Mouse (Mus musculus): Measurements from ENCODE around the gene Slc30a7. TPM values are rescaled to one million over a fixed set of nuclear protein-coding genes. Genes with fewer than 3 reads are reported as not detected.
"Not testable (repeated sequence)": the region's sequence is repeated elsewhere in the genome, so short reads cannot be mapped to it uniquely, and the experiment has no call there.

Gene Slc30a7
- polyA plus RNA-seq, 1 experiment from 2014 or later: 13.8 TPM

GRCm38 (mm10) chr3:115941464-115941863, 65.7 kb downstream of the Slc30a7 start:
- H3K36me3 ChIP-seq: peaks cover 35% of the 10 kb centered on the region
- H3K9ac ChIP-seq: no peak overlapping the region
- no peak for ATAC-seq (replicated peaks; ENCODE audit: insufficient number of reproducible peaks, insufficient read depth, low FRiP score, low read depth)
- 89% methylated on average over 8 of the region's 8 CpGs for WGBS
- H3K9me3 ChIP-seq (replicated peaks): no peaks in the 10 kb centered on the region
- H3K4me1 ChIP-seq (replicated peaks): no peaks in the 10 kb centered on the region
- H3K4me3 ChIP-seq: no peak overlapping the region
- no peak overlapping the region for H3K27ac ChIP-seq
- no peaks in the 10 kb centered on the region for H3K27me3 ChIP-seq
- no peak overlapping the region for H3K4me2 ChIP-seq

GRCm38 (mm10) chr3:115940510-115940909, 66.7 kb downstream of the Slc30a7 start:
- no peak overlapping the region for H3K27ac ChIP-seq
- ATAC-seq (replicated peaks; ENCODE audit: insufficient number of reproducible peaks, insufficient read depth, low FRiP score, low read depth): no peak
- 73% methylated on average over 4 of the region's 4 CpGs for WGBS
- H3K4me3 ChIP-seq: no peak overlapping the region
- H3K4me1 ChIP-seq (replicated peaks): no peaks in the 10 kb centered on the region
- H3K36me3 ChIP-seq: peaks cover 28% of the 10 kb centered on the region
- no peaks in the 10 kb centered on the region for H3K27me3 ChIP-seq
- H3K4me2 ChIP-seq: no peak overlapping the region
- no peaks in the 10 kb centered on the region for H3K9me3 ChIP-seq (replicated peaks)
- no peak overlapping the region for H3K9ac ChIP-seq

GRCm38 (mm10) chr3:115937807-115938206, 69.4 kb downstream of the Slc30a7 start:
- Histone ChIP-seq H3K4me1 (replicated peaks) (no peaks in the 10 kb centered on the region), H3K9ac (no peak overlapping the region), H3K27me3 (no peaks in the 10 kb centered on the region), H3K9me3 (replicated peaks) (no peaks in the 10 kb centered on the region), H3K4me3 (no peak overlapping the region), H3K36me3 (peaks cover 6% of the 10 kb centered on the region), H3K27ac (no peak overlapping the region), H3K4me2 (no peak overlapping the region)
- ATAC-seq (replicated peaks; ENCODE audit: insufficient number of reproducible peaks, insufficient read depth, low FRiP score, low read depth): no peak
- WGBS: 86% methylated on average over 10 of the region's 10 CpGs

GRCm38 (mm10) chr3:115936734-115937599, 70.2 kb downstream of the Slc30a7 start:
- Histone ChIP-seq H3K4me1 (replicated peaks) (no peaks in the 10 kb centered on the region), H3K9ac (no peak overlapping the region), H3K36me3 (no peaks in the 10 kb centered on the region), H3K4me2 (no peak overlapping the region), H3K9me3 (replicated peaks) (no peaks in the 10 kb centered on the region), H3K4me3 (no peak overlapping the region), H3K27ac (no peak overlapping the region), H3K27me3 (no peaks in the 10 kb centered on the region)
- 58% methylated on average over 4 of the region's 4 CpGs for WGBS
- ATAC-seq (replicated peaks; ENCODE audit: insufficient number of reproducible peaks, insufficient read depth, low FRiP score, low read depth): no peak

- no peak for ATAC-seq (replicated peaks; ENCODE audit: insufficient number of reproducible peaks, insufficient read depth, low FRiP score, low read depth)
- H3K27me3 ChIP-seq: no peaks in the 10 kb centered on the region
- no peak overlapping the region for H3K4me2 ChIP-seq
- WGBS: 87% methylated on average over 18 of the region's 18 CpGs
- H3K4me3 ChIP-seq: no peak overlapping the region
- no peaks in the 10 kb centered on the region for H3K4me1 ChIP-seq (replicated peaks)
- no peak overlapping the region for H3K9ac ChIP-seq
- H3K9me3 ChIP-seq (replicated peaks): no peaks in the 10 kb centered on the region
- H3K36me3 ChIP-seq: peaks cover 5% of the 10 kb centered on the region
- H3K27ac ChIP-seq: no peak overlapping the region
Measured at GRCm38 (mm10) chr3:115933293-115934186, 73.7 kb downstream of the Slc30a7 start.

- no peaks in the 10 kb centered on the region for H3K4me1 ChIP-seq (replicated peaks)
- 89% methylated on average over 6 of the region's 6 CpGs for WGBS
- H3K9me3 ChIP-seq (replicated peaks): no peaks in the 10 kb centered on the region
- H3K9ac ChIP-seq: no peak overlapping the region
- no peak overlapping the region for H3K4me2 ChIP-seq
- H3K4me3 ChIP-seq: no peak overlapping the region
- no peak overlapping the region for H3K27ac ChIP-seq
- no peak for ATAC-seq (replicated peaks; ENCODE audit: insufficient number of reproducible peaks, insufficient read depth, low FRiP score, low read depth)
- peaks cover 9% of the 10 kb centered on the region for H3K36me3 ChIP-seq
- H3K27me3 ChIP-seq: no peaks in the 10 kb centered on the region
Measured at GRCm38 (mm10) chr3:115931701-115932100, 75.5 kb downstream of the Slc30a7 start.

GRCm38 (mm10) chr3:115926531-115926930, 80.7 kb downstream of the Slc30a7 start:
- 86% methylated on average over 8 of the region's 8 CpGs for WGBS
- Histone ChIP-seq H3K27ac (no peak overlapping the region), H3K9ac (no peak overlapping the region), H3K27me3 (no peaks in the 10 kb centered on the region), H3K4me1 (replicated peaks) (peaks cover 2% of the 10 kb centered on the region; the same call in 1 of the 2 replicates), H3K4me2 (no peak overlapping the region), H3K36me3 (peaks cover 9% of the 10 kb centered on the region), H3K4me3 (no peak overlapping the region), H3K9me3 (replicated peaks) (no peaks in the 10 kb centered on the region)
- no peak for ATAC-seq (replicated peaks; ENCODE audit: insufficient number of reproducible peaks, insufficient read depth, low FRiP score, low read depth)

GRCm38 (mm10) chr3:115924401-115925190, 82.6 kb downstream of the Slc30a7 start:
- H3K27me3 ChIP-seq: no peaks in the 10 kb centered on the region
- H3K9me3 ChIP-seq (replicated peaks): no peaks in the 10 kb centered on the region
- peaks cover 9% of the 10 kb centered on the region for H3K36me3 ChIP-seq
- H3K27ac ChIP-seq: peak overlapping the region; percentile 37
- H3K9ac ChIP-seq: no peak overlapping the region
- no peak overlapping the region for H3K4me2 ChIP-seq
- H3K4me1 ChIP-seq (replicated peaks): peaks cover 2% of the 10 kb centered on the region; the same call in 1 of the 2 replicates
- no peak for ATAC-seq (replicated peaks; ENCODE audit: insufficient number of reproducible peaks, insufficient read depth, low FRiP score, low read depth)
- 57% methylated on average over 4 of the region's 4 CpGs for WGBS
- H3K4me3 ChIP-seq: no peak overlapping the region

- not testable (repeated sequence) for H3K4me3 ChIP-seq; ATAC-seq (replicated peaks; ENCODE audit: insufficient number of reproducible peaks, insufficient read depth, low FRiP score, low read depth); H3K27ac ChIP-seq; H3K27me3 ChIP-seq; H3K36me3 ChIP-seq; H3K9me3 ChIP-seq (replicated peaks); H3K4me2 ChIP-seq; H3K4me1 ChIP-seq (replicated peaks); H3K9ac ChIP-seq
- WGBS: 97% methylated on average over 11 of the region's 11 CpGs
Measured at GRCm38 (mm10) chr3:115907406-115907805, 99.8 kb downstream of the Slc30a7 start.

- WGBS: 85% methylated on average over 4 of the region's 4 CpGs
- H3K4me3 ChIP-seq: no peak overlapping the region
- no peak overlapping the region for H3K9ac ChIP-seq
- no peaks in the 10 kb centered on the region for H3K4me1 ChIP-seq (replicated peaks)
- H3K4me2 ChIP-seq: no peak overlapping the region
- no peak for ATAC-seq (replicated peaks; ENCODE audit: insufficient number of reproducible peaks, insufficient read depth, low FRiP score, low read depth)
- no peaks in the 10 kb centered on the region for H3K9me3 ChIP-seq (replicated peaks)
- H3K27me3 ChIP-seq: no peaks in the 10 kb centered on the region
- no peak overlapping the region for H3K27ac ChIP-seq
- H3K36me3 ChIP-seq: peaks cover 6% of the 10 kb centered on the region; the same call in 1 of the 2 replicates
Measured at GRCm38 (mm10) chr3:115905567-115905966, 101.6 kb downstream of the Slc30a7 start.

- no peak overlapping the region for H3K9ac ChIP-seq
- H3K9me3 ChIP-seq (replicated peaks): no peaks in the 10 kb centered on the region
- H3K36me3 ChIP-seq: peaks cover 6% of the 10 kb centered on the region; the same call in 1 of the 2 replicates
- H3K4me1 ChIP-seq (replicated peaks): no peaks in the 10 kb centered on the region
- no peaks in the 10 kb centered on the region for H3K27me3 ChIP-seq
- no peak overlapping the region for H3K27ac ChIP-seq
- 87% methylated on average over 3 of the region's 3 CpGs for WGBS
- H3K4me2 ChIP-seq: no peak overlapping the region
- no peak overlapping the region for H3K4me3 ChIP-seq
- no peak for ATAC-seq (replicated peaks; ENCODE audit: insufficient number of reproducible peaks, insufficient read depth, low FRiP score, low read depth)
Measured at GRCm38 (mm10) chr3:115905067-115905466, 102.1 kb downstream of the Slc30a7 start.

All from heart, embryonic 15.5 days (tissue).